In the genomic region with DNA sequence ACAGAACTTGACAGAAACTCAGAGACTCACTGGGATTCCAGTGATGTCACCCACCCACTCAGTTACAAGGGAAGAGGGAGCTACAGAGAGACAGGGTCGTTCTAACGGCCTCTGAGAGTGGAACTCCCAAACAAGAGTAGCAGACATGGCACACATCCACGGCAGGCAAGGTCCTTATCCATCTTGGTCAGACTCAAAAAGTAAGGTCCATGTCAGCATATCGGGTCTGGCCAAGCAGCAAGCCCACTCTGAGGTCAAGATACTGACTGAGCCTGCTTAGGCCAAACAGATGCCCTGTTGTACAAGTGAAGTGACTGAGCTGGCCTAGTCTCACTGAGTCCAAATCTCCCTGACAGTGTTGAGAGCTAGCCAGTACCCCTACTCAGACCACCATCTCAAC, we compare ENCODE assay signal across 8 mouse cellular contexts. TPM values are rescaled to one million over a fixed set of nuclear protein-coding genes. Genes with fewer than 3 reads are reported as not detected.
DNase-seq lines count a peak whose midpoint lies in the region; ATAC-seq and TF ChIP-seq lines count a peak whose summit lies in the region.

No protein-coding gene starts in this region.

- no peak for DNase-seq in heart, postnatal 10 days
- DNase-seq in G1E (ENCODE audit: low spot score): no peak
- DNase-seq in spleen, postnatal 10 days (ENCODE audit: low spot score in 2 of 2): no peak
- DNase-seq in left cerebral cortex, adult 9 months (ENCODE audit: low spot score in 2 of 2): no peak
- no peak for DNase-seq in thymus, postnatal 25 days

- ATAC-seq in heart, embryonic 13.5 days (ENCODE audit: extremely low read depth, insufficient number of reproducible peaks, low FRiP score, low TSS enrichment): no peak
- no peak for ATAC-seq in G1E (ENCODE audit: extremely low read depth, insufficient number of reproducible peaks, low FRiP score, poor library complexity, severe bottlenecking)
- ATAC-seq in forebrain, embryonic 16.5 days: peak; percentile 2
- no peak for ATAC-seq in liver, embryonic 16.5 days (ENCODE audit: low read depth)

- H3K4me1 ChIP-seq in heart, embryonic 13.5 days: peaks cover 86% of the 10 kb centered on the region
- peaks cover 94% of the 10 kb centered on the region for H3K4me1 ChIP-seq in G1E (ENCODE audit: insufficient read depth, low read depth, low read length)
- peaks cover 52% of the 10 kb centered on the region for H3K4me1 ChIP-seq in forebrain, embryonic 16.5 days (replicated peaks; ENCODE audit: control insufficient read depth, insufficient read depth, low read length)
- H3K4me1 ChIP-seq in liver, embryonic 16.5 days (ENCODE audit: control insufficient read depth, low read depth, low read length): peaks cover 72% of the 10 kb centered on the region

- peak overlapping the region; percentile 82 for H3K27ac ChIP-seq in heart, embryonic 13.5 days (replicated peaks)
- H3K27ac ChIP-seq in forebrain, embryonic 16.5 days (ENCODE audit: low read length): peak overlapping the region; percentile 69
- peak overlapping the region; percentile 69 for H3K27ac ChIP-seq in liver, embryonic 16.5 days (ENCODE audit: low read length)

- intact Hi-C loops in heart, postnatal 10 days (cut with DNase I): no loop called here

- peaks cover 39% of the 10 kb centered on the region for H3K36me3 ChIP-seq in heart, embryonic 13.5 days
- peaks cover 95% of the 10 kb centered on the region for H3K36me3 ChIP-seq in G1E (replicated peaks)
- H3K36me3 ChIP-seq in forebrain, embryonic 16.5 days (ENCODE audit: control insufficient read depth, insufficient read depth): peaks cover under 1% of the 10 kb centered on the region
- peaks cover 32% of the 10 kb centered on the region for H3K36me3 ChIP-seq in liver, embryonic 16.5 days (ENCODE audit: control insufficient read depth, insufficient read depth)

- WGBS in heart, embryonic 13.5 days: 42% methylated on average over 4 of the region's 4 CpGs
- 28% methylated on average over 4 of the region's 4 CpGs for WGBS in forebrain, embryonic 16.5 days
- WGBS in liver, embryonic 16.5 days (ENCODE audit: insufficient replicate concordance): 49% methylated on average over 4 of the region's 4 CpGs

- no peak for TF ChIP-seq CTCF in G1E (IDR thresholded peaks at IDR 0.05; ENCODE audit: low read depth, low read length)

- peak overlapping the region; percentile 91 for H3K4me2 ChIP-seq in heart, embryonic 13.5 days
- peak overlapping the region; percentile 60 for H3K4me2 ChIP-seq in forebrain, embryonic 16.5 days (ENCODE audit: low read length)
- H3K4me2 ChIP-seq in liver, embryonic 16.5 days (ENCODE audit: low read depth, low read length): peak overlapping the region; percentile 78

- H3K4me3 ChIP-seq in heart, embryonic 13.5 days: peak overlapping the region; percentile 62
- peak overlapping the region; percentile 70 for H3K4me3 ChIP-seq in G1E (ENCODE audit: low read depth, low read length)
- peak overlapping the region; percentile 50 for H3K4me3 ChIP-seq in forebrain, embryonic 16.5 days (replicated peaks; ENCODE audit: low read length)
- H3K4me3 ChIP-seq in liver, embryonic 16.5 days (ENCODE audit: low read depth, low read length): peak overlapping the region; percentile 60

- peak overlapping the region; percentile 82 for H3K9ac ChIP-seq in heart, embryonic 13.5 days
- peak overlapping the region; percentile 56 for H3K9ac ChIP-seq in forebrain, embryonic 16.5 days (replicated peaks; ENCODE audit: low read depth, low read length)
- H3K9ac ChIP-seq in liver, embryonic 16.5 days (ENCODE audit: low read depth, low read length): peak overlapping the region; percentile 58

- H3K27me3 ChIP-seq in heart, embryonic 13.5 days (replicated peaks): no peaks in the 10 kb centered on the region
- no peaks in the 10 kb centered on the region for H3K27me3 ChIP-seq in G1E (ENCODE audit: insufficient read depth, low read length)
- H3K27me3 ChIP-seq in forebrain, embryonic 16.5 days (replicated peaks; ENCODE audit: control insufficient read depth, insufficient read depth, low read length): no peaks in the 10 kb centered on the region
- no peaks in the 10 kb centered on the region for H3K27me3 ChIP-seq in liver, embryonic 16.5 days (ENCODE audit: control insufficient read depth, insufficient read depth, low read depth, low read length)

- no peaks in the 10 kb centered on the region for H3K9me3 ChIP-seq in heart, embryonic 13.5 days
- no peaks in the 10 kb centered on the region for H3K9me3 ChIP-seq in G1E (replicated peaks)
- no peaks in the 10 kb centered on the region for H3K9me3 ChIP-seq in forebrain, embryonic 16.5 days (ENCODE audit: control insufficient read depth, low read length)
- no peaks in the 10 kb centered on the region for H3K9me3 ChIP-seq in liver, embryonic 16.5 days (replicated peaks; ENCODE audit: control insufficient read depth, low read length)

RNA-seq across cellular contexts. Expression of gene Srebf1, which starts 13.7 kb away (rescaled TPM):
- polyA plus RNA-seq in heart, embryonic 13.5 days (2015; fragmentation: Nextera tagmentation; extraction: Ambion mirVana): 34.4 and 41.8 TPM in 2 replicates
- 10 to 100 TPM; 40.2 to 42.6 TPM for total RNA-seq in heart, postnatal 10 days (2021)
- total RNA-seq in G1E (2014; fragmentation: Nextera tagmentation) (79.4 and 137 TPM in 2 replicates), G1E (2017) (64.4 and 66.8 TPM in 2 replicates)
- 276 and 322 TPM in 2 replicates for polyA plus RNA-seq in G1E (2012)
- polyA plus RNA-seq in forebrain, embryonic 16.5 days (2015; fragmentation: Nextera tagmentation; extraction: Ambion mirVana): 41.1 and 46.9 TPM in 2 replicates
- polyA plus RNA-seq in liver, embryonic 16.5 days (2015; fragmentation: Nextera tagmentation; extraction: Ambion mirVana): 42.7 and 51.7 TPM in 2 replicates
